Mouse (Mus musculus): ENCODE data around the gene Map3k3. TPM values are rescaled to one million over a fixed set of nuclear protein-coding genes. Genes with fewer than 3 reads are reported as not detected.

The Map3k3 gene
- total RNA-seq, 2 experiments from 2014 or later: 2.9 to 5.2 TPM

DNA sequence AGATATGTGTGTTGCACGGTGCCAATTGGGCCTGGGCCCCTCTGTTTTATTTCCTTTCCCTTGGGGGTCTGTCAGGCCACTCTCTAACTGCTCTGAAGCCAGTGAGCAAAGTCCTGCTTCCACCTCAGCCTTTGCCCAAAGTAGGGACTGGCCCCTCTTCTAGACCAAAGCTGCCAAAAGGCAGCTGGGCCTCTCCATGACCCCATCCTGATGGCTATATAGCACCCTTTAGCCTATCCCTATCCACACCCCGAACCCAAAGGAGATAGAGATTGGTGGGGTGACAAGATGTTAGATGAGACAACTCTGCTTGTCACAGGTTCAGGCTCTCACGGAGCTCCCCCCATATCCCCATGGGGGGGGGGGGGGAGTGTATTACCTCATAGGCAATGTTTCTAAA is 71.3 kb downstream of the Map3k3 start:
- ATAC-seq (replicated peaks; ENCODE audit: low FRiP score, poor library complexity, severe bottlenecking): no peak

DNA sequence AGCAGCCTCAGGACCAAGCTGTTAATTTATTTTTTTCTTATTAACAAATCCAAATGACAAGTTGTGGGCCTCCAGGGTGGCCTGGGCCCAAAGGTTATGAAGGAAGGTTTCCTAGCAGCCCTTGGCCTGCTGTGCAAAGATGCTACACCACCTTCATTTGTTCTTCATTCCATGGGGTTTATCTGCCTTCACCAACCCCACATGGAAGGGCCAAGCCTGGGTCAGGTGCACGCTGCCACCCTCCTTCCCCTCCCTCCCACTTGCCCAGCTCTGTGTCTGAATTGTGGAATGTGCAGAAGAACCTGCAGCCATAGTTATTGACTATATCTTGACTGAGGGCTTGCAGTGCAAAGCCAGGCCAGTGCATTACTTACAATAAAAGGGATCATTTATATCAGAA is 71.8 kb downstream of the Map3k3 start:
- no peak for ATAC-seq (replicated peaks; ENCODE audit: low FRiP score, poor library complexity, severe bottlenecking)

DNA sequence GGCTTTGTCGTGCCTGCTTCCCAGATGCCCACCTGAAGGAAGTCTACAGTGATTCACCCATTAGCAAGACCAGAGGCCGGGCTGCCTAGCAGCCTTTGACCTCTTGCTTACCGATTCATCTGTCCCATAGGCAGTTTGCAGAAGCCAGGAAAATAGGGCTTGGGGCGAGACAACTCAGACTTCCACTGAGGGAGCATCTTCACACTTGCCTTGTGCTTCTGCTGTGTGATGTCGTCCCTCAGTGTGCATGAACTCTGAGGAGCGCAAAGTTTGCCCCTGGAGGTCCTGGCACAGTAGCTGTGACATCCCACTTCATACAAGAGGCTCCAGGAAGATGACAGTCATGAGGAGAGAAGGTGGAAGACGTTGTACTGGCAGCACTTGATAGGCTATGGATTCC is 72.7 kb downstream of the Map3k3 start:
- ATAC-seq (replicated peaks; ENCODE audit: low FRiP score, poor library complexity, severe bottlenecking): no peak

DNA sequence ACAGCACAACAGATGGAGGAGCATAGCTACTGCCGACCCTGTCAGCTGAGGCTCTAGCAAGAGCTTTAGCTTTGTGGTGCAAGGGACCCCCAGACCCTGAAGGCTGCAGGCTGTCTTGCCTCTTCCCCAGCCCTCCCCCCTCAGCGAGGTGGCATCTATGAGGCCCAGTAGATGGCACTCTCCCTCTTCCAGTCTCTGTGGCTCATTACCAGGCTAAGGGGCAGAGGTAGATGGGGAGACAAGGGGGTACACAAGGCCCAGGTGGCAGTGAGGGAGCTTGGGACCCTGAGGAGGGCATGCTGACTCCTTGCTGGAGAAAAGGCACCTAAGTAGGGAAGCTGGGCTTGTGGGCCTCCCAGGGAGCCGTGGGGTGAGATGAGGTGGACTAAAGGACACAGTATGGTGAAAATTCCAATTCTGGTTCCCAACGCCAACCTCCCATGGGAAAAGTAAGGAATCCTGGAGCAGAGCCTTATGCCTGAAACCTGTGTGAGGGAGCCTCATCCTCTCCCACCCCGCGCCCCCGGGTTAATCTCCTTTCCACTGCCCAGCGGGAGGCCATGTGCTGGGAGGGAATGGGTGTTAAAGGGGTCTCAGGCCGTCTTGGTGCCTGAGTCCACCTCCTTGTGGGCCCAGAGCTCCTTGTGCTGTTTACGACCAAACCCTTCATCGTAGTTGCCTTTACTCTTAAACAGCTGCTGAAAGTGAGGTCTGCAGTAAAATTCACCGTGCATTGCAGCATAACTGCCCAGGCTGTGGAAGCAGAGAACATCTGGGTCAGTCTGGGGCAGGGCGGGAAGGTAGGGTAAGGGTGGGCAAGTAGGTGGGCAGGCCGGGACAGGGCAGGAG is 73.9 kb downstream of the Map3k3 start:
- ATAC-seq (replicated peaks; ENCODE audit: low FRiP score, poor library complexity, severe bottlenecking): no peak

DNA sequence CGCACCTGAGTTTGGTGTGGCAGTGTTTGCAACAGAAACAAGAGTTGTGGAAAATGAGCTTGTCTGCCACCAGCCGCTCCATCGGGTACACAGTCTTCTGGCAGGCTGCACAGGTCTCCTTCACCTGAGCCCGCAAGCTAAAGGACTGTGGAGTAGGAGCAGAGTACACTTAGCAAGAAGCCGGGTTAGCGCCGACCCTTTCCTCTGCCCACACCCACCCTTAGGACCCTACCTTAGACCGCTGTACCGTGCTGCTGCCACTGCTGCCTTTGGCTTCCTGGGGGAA is 74.5 kb downstream of the Map3k3 start:
- ATAC-seq (replicated peaks; ENCODE audit: low FRiP score, poor library complexity, severe bottlenecking): no peak

DNA sequence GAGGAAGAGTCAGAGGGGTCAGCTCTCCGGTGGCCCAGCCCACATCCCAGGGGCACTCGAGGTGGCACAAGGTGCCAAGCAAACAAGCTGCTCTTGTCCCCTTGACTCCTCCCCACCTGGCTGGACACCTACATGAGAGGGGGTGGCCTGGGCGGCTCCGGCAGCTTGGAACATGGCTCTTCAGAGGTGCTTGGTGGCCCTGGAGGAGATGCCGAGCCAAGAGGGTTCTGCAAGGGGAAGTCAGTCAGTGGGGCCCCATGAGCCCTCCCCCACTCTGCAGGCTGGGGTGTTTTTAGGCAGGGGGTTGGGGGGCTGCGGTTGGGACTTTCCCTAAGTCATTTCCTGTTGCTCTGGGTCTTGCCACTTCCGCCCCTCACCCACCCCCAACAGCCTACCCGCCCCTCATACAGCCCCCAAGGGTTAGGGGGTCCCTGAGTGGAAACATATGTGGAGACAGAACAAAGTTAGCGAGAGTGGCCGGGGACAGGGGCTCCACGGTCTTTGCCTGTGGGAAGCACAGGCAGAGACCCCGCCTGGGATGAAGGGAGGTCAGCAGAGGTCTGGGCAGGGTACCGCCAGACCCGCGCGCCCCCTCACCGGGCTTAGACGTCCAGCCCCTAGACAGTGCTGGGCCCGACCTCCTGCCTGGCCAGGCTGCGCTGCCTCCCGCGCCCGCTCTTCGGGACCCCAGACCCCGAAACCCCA is 75.0 kb downstream of the Map3k3 start:
- ATAC-seq (replicated peaks; ENCODE audit: low FRiP score, poor library complexity, severe bottlenecking): no peak

DNA sequence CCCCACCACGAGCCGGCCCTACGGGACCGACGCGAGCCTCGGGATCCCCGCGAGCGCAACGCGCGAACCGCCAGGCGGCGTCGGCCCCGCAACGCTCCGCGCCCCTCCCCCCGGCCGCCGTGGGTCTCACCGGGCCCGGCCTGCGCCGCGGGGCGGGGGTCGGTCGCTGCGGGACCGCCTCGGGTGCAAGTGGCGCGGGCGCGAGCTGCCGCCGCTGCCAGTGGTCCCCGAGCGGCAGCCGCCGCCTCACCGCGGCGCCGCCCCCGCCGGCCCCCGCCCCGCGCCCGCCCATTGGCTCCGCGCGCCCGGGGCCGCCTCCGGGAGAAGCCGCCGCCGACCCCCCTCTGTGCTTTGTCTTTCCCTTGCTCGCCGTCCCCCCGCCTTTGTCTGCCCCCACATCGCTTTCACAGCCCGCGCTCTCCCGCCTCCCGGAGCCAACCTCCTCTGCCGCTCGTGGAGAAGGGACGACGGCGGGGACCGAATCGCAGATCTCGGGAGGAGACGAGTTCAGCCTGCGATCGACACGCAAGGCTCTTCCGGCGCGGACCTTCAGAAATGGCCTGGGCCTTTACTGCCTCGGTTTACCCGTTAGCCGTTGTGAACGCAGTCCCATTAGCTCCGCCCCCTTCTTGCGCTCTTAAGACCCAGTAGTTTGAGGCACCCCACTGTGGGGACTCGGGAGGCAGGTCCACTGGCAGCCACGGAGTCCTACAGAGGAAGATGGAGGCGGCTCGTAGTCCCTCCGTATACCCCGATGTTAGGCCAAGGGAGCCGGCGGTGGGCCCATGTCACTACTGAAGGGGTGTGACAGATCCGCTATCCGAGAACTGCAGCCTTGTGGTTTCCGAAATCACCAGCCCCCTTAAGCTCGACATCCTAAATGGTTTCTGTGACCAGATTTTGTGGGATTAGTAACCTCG is 75.8 kb downstream of the Map3k3 start:
- ATAC-seq (replicated peaks; ENCODE audit: low FRiP score, poor library complexity, severe bottlenecking): no peak

DNA sequence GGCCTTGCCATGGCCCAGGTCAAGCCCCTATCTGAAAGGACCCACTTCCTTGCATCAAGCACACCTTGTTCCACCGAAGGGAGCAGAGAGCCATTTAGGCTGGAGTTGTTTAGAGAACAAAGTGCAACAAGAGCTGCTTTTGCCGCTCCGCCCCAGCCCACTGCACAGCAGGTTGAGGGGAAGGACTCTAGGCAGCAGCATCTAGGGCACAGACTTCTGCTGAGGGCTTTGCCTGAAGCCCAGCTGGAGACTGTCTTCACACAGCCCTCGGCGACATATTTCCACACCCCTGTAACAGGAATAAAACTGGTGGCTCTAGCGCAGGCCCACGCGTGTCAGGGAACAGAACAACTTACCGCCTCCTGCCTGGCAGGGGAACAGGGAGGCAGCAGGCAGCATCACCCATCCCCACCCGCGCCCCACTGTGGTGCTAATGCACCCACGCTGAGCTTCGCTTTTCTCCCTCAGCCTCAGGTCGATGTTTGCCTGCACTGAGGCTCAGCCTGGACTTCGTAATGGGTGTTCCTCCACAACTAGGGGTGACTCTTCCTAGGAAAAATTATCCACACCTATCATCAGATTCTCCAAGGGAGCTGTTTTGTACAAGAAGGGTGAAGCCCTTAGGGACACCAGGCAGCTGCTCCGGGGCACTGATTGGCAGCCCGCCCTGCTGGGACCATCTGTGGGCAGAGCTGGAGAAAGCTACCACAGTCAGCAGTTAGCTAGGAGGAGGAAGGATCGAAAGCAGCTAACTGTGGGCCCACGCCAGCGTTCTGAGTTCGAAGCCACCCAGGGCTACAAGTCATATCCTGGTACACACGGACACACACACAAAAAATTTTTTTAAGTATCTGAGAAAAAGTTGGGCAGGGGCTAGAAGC is 76.7 kb downstream of the Map3k3 start, which contains the start of the genes Gm10840 and Limd2:
TSS of gene Gm10840 (plus strand) at position 10 of the 881 bp plus-strand sequence.
TSS of gene Limd2 (minus strand) at position 20 of the 881 bp plus-strand sequence.
- no peak for ATAC-seq (replicated peaks; ENCODE audit: low FRiP score, poor library complexity, severe bottlenecking)

DNA sequence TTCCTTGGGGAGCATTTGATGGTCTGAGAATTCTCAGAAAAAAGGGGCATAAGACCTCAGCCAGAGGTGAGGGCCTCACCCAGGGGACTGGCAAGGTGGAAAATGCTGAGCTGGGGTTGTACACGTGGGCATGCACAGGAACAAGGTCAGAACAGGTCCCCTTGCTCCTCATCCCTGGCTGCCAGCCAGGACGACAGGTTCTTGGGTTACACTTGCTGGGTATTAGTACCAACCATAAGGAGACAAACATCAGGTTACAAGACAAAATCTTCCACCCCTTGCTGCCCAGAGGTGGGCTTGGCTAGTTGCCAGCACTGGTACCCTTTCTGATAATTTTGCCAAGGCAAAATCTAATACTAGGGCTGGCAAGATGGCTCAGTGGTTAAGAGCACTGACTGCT is 77.8 kb downstream of the Map3k3 start:
- ATAC-seq (replicated peaks; ENCODE audit: low FRiP score, poor library complexity, severe bottlenecking): no peak

DNA sequence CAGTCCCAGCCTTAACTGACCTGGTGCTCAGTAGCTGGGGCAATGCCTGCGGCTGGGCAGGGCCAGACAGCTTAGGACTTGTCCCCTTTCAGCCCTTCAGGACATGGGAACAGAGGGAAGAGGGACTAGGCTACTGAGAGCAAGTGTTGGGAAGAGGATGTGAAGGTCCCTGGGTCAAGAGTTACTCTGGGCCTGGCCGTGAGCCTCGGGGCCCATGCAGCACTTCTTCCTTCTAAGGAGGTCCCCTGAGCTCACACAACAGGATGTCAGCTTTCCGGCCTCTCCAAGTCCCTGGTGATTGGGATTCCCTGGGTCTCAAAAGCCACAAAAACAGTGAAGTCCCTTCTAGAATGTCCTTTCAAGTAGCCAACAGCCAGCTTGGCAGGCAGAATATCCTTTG is 79.1 kb downstream of the Map3k3 start:
- no peak for ATAC-seq (replicated peaks; ENCODE audit: low FRiP score, poor library complexity, severe bottlenecking)

DNA sequence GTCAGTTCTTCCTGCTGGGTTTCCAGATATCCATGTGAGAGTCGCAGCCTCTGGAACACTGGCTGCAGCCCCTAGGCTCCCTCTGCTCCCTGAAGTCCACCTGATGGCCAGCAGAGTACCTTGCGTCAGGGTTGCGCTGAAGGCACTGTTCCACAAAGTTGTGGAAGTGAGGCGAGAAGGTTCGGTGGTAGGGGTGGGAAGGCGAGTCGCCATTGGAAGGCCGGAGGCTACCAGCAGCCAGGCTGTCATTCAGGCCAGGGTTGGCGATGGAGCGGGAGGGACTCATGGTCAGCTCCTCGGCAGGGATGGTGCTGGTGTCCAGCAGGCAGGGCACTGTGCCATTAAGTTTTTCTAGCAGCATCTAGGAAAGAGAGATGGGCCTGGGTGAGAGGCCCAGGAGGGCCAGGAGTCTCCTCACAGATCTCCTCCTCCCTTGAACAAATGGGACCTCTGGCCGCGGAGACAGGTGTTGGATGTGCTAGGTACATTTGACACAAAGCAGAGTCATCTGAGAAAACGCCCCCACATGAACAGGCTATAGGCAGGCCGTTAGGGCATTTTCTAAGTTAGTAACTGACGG is 80.3 kb downstream of the Map3k3 start:
- ATAC-seq (replicated peaks; ENCODE audit: low FRiP score, poor library complexity, severe bottlenecking): no peak

DNA sequence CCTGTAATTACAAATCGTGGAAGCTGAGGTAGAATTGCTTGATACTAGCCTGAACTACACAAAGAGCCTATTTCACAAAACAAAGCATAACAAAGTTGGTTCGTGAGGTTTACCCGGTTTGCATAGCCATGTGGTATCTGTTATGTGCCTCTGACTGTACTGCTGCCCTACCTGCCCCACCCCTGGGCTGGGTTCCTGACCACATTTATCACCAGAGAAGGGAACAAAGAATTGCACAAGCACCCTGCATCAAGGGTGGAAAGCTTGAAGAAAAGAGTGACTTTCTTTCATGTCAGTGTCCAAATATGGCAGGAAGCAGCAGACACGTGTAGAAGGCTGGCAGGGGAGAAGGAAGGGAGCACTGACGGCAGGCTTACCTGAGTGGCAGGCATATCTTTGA is 83.0 kb downstream of the Map3k3 start:
- ATAC-seq (replicated peaks; ENCODE audit: low FRiP score, poor library complexity, severe bottlenecking): no peak

DNA sequence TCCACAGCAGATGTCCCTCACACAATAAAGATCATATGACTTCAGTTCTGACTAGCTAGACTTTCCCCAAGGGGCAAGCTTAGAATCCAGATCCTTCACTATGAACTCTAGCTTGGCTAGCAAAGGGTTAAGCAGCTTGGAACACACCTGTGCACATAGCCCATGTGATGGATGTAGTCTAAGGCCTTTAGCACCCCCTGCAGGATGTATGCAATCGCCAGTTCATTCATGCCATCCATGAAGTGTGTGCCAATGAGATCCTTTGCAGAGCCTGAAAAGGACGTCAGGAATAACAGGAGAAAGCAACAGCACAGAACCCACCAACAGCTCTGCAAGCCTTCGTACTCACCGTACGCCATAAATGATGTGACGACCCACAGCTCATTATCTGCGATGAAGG is 86.4 kb downstream of the Map3k3 start:
- ATAC-seq (replicated peaks; ENCODE audit: low FRiP score, poor library complexity, severe bottlenecking): no peak

DNA sequence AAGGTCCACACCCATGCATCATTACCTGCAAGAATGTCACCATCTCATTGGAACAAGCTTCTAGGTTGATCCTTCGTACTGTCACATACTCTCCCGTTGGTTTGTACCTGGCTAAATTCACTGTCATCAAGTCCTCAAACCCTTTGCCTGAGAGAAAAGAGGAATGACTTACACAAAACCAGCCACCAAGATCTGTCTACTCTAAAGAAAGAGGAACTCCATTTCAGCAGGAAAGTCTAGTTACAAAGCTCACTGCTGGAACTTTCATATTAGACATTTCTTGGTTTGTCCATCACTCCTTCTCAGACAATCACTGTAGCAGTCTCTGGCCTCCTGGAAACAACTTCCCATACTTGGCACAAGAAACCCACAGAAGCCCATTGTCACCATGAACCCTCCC is 88.8 kb downstream of the Map3k3 start:
- ATAC-seq (replicated peaks; ENCODE audit: low FRiP score, poor library complexity, severe bottlenecking): no peak

DNA sequence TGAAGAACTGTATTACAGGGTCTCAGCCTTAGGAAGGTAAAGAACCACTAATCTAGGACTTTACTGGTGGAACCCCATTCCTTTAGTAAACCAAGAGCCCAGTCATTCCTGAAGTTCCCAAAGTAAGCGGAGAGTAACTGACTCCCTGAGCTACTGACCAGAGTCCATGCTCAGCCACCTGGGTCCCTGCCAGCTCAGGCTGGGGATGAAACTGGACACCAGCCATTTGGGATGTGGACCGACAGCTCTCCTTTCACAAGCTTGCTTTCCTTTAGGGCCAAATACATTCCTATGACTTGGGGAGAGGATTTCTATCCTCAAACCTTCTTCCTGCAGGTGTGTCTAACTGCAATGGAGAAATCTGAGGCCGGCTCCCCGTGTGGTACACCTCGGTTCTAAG is 90.0 kb downstream of the Map3k3 start:
- no peak for ATAC-seq (replicated peaks; ENCODE audit: low FRiP score, poor library complexity, severe bottlenecking)

DNA sequence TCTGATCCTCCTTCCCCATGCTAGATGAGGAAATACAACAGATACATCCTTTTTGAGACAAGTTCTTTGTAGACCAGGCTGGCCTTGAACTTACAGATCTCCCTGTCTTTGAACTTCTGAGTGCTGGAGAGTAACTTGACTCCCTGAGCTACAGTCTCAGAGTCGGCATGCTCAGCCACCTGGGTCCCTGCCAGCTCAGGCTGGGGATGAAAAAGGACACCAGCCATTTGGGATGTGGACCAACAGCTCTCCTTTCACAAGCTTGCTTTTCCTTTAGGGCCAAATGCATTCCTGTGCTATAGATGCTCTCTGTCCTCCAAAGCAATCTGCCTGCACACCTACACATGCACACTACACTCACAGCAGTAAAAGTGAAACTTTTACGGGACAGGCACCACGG is 90.7 kb downstream of the Map3k3 start:
- no peak for ATAC-seq (replicated peaks; ENCODE audit: low FRiP score, poor library complexity, severe bottlenecking)

DNA sequence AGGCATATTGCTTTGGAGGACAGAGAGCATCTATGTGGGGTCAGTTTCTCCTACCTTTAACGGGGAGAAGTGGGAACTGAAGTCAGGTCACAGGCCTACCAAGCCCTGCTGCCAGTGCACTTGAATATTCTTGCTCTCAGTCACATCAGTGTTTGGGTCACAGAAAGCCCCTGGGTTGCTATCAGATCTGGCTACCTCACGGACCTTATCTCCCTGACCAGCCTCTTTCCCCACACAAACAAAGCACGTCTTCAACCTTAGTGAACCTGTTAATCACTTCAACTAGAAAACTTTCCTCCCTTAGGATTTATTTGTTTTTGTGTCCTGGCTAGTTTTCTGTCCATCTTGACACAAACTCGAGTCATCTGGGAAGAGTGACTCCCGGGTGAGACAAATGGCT is 92.0 kb downstream of the Map3k3 start:
- no peak for ATAC-seq (replicated peaks; ENCODE audit: low FRiP score, poor library complexity, severe bottlenecking)

DNA sequence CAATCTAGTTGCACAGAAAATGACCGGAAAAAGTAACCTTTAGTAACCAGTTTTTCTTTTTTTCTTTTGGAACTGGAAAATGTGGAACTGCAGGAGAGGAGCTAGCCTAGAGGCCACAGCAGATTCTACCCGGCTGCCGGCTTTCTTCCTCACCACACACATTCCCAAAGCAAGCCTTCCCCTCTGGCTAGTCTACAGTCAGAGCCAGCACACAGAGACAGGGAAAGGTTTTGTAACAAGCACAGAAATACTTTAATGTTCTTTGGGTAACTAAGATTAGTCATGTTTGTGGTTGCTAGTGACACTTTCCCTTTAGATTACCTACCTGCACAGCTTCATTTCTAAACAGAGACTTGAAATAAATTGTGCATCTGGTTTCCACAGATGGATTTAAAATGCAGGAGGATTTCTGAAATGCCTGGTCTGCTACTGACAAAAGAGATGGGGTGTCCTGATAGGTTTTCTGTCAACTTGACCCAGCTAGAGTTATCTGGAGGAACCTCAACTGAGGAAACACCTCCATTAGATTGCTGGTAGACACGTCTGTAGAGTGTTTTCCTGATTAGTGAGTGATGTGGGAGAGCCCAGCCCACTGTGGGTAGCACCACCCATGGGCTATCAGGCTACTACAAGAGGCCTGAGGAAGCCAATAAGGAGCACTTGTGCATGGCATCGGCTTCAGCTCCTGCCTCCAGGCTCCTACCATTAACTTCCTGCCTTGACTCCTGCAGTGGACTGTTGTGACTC is 93.8 kb downstream of the Map3k3 start:
- ATAC-seq (replicated peaks; ENCODE audit: low FRiP score, poor library complexity, severe bottlenecking): peak; percentile 85

Data from erythroblast, adult 5-6 weeks (primary cell).